Mouse (Mus musculus) v-Abl transformed pro-B cells (cell line): ENCODE data around the gene Ggt5.

Experiments
- in situ Hi-C, 2 experiments: fragments of 400-800 bp; cut with MboI; formaldehyde crosslinking; loops; one replicate each; pipeline ENCODE4 v1.15.1; 2025; ENCODE audit not compliant: unreplicated experiment in 2 of 2

The Ggt5 gene

DNA sequence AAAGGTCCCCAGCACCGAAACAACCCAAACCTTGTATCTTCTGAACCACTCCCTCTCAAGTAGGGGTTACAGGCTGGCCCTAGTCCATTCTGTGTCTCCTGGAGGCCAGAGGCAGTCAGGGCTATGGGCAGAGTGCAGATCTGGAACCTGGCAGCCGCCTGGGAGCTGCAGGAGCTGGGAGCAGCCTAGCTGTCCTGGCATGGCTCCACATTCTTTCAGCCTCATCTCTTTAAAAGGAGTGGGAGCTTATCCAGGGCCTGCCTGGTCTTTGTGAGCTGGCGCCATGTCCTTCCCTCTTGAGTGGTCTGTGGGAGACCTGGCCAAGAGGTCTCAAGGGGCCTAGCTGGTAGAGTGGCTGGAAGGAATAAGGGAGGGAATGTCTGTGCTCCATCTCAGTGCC is 58.2 kb downstream of the Ggt5 start:
- in situ Hi-C loops = no loop called here

DNA sequence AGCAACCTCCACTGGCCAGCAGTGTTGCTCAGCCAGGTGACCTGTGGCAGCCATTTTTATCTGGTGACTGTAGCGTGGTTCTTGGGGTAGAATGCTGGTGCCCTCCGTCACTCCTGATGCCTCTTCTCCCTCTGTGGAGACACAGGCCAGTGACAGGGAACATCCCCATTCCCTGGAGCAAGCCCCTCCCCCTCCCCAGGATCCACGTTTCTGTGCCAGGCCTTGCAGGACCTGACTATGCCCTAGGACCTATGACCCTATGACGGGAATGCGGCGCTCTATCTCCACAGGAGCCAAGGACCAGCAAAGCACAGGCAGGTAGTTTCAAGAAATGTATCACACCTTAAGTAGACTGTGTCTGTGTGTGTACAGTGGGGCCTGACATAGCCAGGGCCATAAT is 59.0 kb downstream of the Ggt5 start:
- in situ Hi-C loops = no loop called here

DNA sequence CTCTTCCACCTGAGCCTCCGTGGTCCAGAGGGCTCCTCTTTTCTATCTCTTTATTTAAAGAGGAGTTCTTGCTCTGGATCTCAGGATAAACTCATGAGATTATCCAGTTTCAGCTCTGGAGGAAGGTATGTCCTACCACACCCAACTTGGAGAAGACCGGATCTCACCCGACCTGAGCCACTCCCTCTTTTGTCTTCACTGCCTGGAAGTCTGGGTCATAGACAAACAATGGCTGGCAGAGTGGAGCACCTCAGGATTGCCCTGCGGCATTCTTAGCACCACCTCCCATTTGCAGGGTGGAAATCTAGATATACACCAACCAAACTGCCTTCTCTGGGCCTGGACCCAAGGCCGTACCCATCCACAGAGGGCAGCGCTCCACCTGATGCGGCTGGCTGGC is 59.9 kb downstream of the Ggt5 start:
- in situ Hi-C loops = no loop called here

DNA sequence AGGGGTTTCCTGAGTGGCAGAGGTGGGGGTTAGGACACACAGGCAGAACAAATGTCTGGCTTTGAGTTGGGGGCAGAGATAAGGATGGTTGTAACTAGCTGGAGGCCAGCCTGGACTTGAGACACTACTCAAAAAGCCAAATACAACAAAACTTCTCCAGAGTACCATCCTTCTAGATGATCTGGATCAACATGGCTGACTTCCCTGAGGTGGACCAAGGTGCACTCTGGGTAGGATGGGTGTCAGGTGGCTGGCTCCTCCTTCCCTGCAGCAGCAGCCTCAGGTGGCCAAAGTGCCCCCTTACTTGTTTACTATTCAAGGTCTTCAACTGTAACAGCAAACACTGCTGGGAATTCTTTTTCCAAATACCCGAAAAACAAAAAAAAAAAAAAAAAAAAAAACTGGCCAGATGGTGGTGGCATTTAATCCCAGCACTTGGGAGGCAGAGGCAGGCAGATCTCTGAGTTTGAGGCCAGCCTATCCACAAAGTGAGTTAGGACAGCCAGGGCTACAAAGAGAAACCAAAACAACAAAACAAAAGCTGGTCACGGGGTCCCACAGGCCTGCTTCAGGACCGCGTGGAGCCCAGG is 60.4 kb downstream of the Ggt5 start:
- in situ Hi-C loops = no loop called here

DNA sequence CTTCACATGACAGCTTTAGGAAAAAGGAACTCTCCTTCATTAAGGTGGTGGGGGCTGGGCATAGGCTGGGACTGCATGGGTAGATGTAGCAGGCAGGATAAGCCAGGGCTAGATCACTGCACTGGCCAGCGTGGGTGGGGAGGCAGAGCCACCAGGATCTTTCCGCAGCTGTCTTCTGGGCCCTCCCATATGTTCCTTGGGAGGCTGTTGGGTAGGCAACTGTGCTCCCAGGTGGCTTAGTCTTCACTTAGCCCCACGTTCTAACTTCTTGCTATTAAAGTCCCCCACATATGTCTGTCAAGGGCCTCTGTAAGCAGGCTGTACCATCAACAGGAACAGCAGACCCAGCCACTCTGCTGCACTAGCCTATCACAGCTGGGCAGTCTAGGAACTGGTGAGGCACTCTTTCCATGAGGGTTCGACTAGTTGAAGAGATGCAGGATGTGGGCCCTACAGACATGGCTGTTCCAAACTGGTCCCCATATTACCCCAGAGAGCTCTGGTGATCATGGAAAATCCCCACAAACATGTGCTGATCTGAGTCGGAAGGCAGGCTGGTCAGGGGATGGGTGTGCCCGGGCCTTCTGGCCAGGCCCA is 61.3 kb downstream of the Ggt5 start:
- in situ Hi-C loops = no loop called here

DNA sequence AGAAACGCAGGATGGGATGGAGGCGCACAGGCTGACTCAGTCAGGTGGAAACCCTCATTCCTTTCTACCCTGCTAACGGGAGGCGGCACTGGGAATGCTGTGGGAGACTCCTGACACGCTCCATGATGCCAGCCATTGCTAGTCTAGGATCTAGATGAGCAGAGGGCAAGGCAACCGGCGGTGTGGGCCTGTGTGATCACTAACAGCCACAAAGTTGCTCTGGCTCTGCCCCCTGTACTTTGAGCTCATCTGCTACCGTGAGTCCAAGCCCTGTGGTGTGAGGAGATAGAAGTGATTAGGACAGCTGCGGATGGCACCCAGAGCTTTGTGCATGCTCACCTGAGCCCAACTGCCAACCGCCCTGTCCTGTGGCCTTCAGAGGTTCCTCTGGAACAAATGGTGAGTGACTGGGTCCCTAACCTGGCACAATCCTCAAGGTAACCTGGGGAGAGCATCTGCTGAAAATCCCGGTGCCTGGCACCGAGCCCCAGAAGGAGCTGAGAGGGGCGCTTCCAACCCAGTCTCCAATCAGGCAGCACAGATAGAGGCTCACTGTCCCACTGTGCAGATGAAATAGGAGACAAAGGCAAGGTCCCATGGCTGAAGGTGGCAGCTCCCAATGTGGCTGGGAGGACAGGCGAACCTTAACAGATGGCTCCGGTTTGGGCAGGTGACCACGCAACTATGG is 62.4 kb downstream of the Ggt5 start:
- in situ Hi-C loops = no loop called here

DNA sequence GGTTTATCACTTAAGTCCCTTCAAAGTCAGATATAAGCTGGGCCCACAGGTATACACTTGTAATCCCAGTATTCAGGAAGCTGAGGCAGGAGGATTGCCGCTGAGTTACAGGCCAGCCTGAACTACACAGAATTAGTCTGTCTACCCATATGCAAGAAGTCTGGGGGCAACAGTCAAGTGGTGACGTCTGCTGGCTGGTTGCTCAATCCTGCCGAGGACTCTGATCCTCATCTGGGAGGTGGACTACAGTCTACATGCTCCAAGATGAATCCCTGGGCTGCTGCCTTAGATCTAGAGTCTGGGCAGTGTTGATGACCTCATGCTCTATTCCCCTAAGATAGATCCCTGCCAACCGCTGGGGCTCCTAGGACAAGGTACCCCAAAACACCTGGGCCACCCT is 64.9 kb downstream of the Ggt5 start:
- in situ Hi-C loops = no loop called here

DNA sequence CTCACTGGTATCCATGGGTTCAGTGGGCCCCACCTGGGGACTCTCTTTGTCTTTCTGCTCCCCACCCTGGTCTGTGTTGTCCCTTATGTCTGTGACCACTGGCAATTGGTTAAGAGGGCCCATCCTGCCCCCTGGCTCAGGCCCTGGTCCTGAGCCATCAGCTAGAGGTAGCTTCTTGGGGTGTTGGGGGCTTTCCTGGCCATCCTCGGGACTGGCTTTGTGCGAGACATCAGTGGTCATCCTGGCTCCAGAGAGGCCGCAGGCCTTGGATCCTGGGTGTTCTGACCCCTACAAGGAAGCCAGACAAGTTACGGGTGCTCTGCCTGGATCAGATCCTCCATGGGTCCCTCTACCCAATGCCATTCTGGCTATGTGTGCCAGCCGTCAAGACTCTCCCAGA is 68.0 kb downstream of the Ggt5 start:
- in situ Hi-C loops = no loop called here

DNA sequence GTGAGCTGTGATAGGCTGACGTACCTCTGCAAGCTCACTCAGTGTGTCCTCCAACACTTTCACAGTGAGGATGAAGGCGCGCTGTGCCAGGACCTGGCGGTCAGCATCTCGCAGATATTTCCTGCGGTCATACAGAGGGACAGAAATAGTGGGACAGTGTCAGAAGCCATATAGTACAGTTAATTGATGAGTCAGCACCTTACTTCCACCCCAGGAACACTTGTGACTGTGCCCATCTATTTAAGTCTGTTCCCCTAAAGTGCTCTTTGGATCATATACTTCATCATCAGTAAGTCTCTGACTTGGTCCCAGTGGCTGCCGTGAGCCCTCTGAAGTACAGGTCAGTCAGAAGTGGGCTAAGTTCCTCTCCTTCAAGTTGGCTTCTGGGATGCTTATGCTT is 68.6 kb downstream of the Ggt5 start:
- in situ Hi-C loops = no loop called here

DNA sequence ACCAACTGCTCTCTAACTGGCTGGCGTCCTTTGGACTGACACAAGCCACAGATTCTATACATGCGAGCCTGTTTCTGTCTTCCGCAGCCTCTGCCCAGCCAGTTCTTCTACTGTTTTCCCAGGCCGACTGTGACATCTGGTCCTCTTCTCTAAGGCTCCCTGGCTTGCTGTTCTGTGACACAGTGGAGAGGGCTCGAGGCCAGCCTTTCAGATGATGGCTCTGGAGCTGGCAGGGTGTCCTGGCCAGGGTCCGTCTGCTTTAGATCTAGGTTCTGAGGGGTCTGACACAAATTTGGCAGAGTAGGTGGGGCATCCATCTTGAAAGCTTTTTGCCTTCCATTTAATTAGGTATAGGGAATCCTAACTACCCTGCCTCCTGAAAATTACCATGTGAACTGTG is 72.2 kb downstream of the Ggt5 start:
- in situ Hi-C loops = no loop called here

DNA sequence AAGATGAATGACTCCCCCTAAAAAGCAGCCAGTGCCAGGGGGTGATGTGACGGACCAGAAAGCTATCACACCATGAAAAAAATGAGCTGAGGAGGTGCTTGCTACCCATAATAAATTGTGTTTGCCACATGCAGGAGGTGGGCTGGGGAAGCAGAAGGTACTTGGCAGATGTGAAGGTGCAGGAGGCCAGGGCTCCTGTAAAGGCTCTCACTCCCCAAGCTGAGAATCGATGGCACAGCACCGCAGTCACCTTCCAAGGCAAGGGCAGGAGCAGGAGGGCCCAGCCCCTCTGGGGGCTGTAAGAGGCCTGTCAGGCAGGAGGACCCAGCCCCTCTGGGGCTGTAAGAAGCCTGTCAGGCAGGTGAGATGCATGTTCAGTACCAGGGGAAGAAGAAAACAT is 72.7 kb downstream of the Ggt5 start:
- in situ Hi-C loops = no loop called here

DNA sequence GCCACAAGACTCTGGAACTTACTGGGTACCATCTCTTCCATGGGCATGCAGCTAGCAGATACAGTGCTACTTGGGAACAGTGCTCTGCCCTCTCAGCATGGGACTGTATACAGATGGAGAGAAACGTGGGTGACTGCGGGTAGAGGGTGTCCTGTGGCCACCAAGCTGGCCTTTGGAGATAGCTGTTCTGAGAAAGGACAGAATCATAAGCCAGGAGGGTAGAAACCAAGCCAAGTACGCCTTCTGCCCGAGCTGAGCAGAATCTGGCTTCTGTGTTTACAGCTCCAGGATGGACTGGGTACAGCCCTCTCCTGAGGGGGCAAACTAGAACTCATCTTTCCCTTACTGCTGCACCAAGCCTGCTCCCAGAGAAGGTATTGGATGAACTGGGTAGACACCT is 73.4 kb downstream of the Ggt5 start:
- in situ Hi-C loops = no loop called here

DNA sequence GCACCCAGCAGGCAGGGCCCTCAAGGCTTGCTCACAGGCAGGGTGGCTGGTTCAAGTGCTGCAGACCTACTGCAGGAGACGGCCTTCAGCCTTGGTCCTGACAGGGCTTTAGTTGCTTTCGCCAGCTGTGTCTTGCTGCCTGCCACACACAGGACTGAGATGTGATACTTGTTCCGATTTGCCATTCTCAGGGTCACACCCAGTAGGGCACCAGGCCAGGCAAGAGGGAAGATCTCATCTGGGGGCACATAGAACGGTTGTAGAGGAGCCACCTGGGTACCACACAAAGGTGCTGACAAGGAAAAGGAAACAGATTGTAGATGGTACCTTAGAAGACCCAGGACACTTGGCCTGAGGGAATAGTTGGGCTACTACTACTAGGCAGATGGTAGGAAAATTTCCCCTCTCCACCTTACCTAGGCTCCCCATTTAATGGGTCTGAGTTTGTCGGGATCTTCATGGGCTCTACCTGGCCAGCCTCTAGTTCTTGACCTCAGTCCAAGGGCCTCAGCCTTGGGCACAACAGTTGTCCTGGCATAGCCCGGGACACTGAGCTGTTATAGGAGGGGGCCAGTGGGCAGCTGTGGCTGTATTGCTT is 75.6 kb downstream of the Ggt5 start:
- in situ Hi-C loops = no loop called here

DNA sequence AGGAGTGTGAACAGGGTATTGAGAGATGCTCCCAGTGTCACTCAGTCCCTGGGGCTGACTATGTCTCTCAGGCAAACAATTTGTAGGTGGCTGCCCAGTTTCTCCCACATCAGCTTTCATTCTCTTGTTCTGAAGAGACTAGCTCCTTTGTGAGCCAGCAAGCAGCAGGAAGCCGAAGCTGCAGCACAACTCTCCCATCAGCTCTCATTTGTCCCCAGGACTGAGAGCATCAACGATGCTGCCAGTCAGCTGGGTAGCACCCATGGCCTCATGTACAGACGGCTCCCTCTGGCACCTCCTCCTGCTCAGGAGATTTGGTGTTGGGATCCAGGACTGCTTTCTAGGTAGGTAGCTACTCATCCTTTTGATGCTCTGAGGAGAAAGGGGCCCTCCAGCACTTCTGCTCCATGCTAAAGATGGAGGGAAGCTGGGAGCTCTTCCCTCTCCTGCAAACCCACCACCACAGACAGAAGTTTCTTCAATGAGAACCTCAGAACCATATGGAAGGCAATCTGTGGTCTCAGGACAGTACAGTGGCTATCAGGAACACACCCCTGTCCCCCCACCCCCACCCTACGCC is 77.4 kb downstream of the Ggt5 start:
- in situ Hi-C loops = no loop called here
